Mouse (Mus musculus): Measurements from ENCODE around the gene Gm21988.

The Gm21988 gene

GRCm38 (mm10) chr11:70236717-70237116 lies 2.9 kb downstream of the Gm21988 start:
- no peak for DNase-seq (ENCODE audit: low read depth, low spot score)

- no peak for DNase-seq (ENCODE audit: low read depth, low spot score)
These were observed 4.3 kb downstream of the Gm21988 start for GRCm38 (mm10) chr11:70235254-70235900.

GRCm38 (mm10) chr11:70234497-70234896 lies 5.1 kb downstream of the Gm21988 start:
- no peak for DNase-seq (ENCODE audit: low read depth, low spot score)

- DNase-seq (ENCODE audit: low read depth, low spot score): no peak
These were observed 5.6 kb downstream of the Gm21988 start for GRCm38 (mm10) chr11:70234037-70234436.

GRCm38 (mm10) chr11:70233016-70233415 lies 6.6 kb downstream of the Gm21988 start:
- DNase-seq (ENCODE audit: low read depth, low spot score): no peak

- DNase-seq (ENCODE audit: low read depth, low spot score): no peak
These were observed 7.1 kb downstream of the Gm21988 start for GRCm38 (mm10) chr11:70232546-70232945.

GRCm38 (mm10) chr11:70230239-70230727 lies 9.3 kb downstream of the Gm21988 start:
- peak; percentile 79 for DNase-seq (ENCODE audit: low read depth, low spot score)

GRCm38 (mm10) chr11:70229260-70230010 lies 10.2 kb downstream of the Gm21988 start, which contains the start of gene Bcl6b:
TSS of gene Bcl6b (minus strand) at chr11:70229798.
- DNase-seq (ENCODE audit: low read depth, low spot score): no peak

- DNase-seq (ENCODE audit: low read depth, low spot score): peak; percentile 83
These were observed 10.8 kb downstream of the Gm21988 start for GRCm38 (mm10) chr11:70228828-70229227.

GRCm38 (mm10) chr11:70227661-70228245 lies 11.9 kb downstream of the Gm21988 start:
- no peak for DNase-seq (ENCODE audit: low read depth, low spot score)

- no peak for DNase-seq (ENCODE audit: low read depth, low spot score)
These were observed 12.5 kb downstream of the Gm21988 start for GRCm38 (mm10) chr11:70227126-70227525.

- DNase-seq (ENCODE audit: low read depth, low spot score): no peak
These were observed 13.1 kb downstream of the Gm21988 start for GRCm38 (mm10) chr11:70226602-70226890.

GRCm38 (mm10) chr11:70225798-70226601 lies 13.6 kb downstream of the Gm21988 start:
- no peak for DNase-seq (ENCODE audit: low read depth, low spot score)

- DNase-seq (ENCODE audit: low read depth, low spot score): no peak
These were observed 15.9 kb downstream of the Gm21988 start for GRCm38 (mm10) chr11:70223724-70224123.

- DNase-seq (ENCODE audit: low read depth, low spot score): peak; percentile 68
These were observed 17.8 kb downstream of the Gm21988 start for GRCm38 (mm10) chr11:70221603-70222500.

- DNase-seq (ENCODE audit: low read depth, low spot score): peak; percentile 77
These were observed 18.7 kb downstream of the Gm21988 start, which contains the start of gene Slc16a13 for GRCm38 (mm10) chr11:70220731-70221602. TSS of gene Slc16a13 (minus strand) at chr11:70221064.

GRCm38 (mm10) chr11:70220323-70220722 lies 19.3 kb downstream of the Gm21988 start:
- no peak for DNase-seq (ENCODE audit: low read depth, low spot score)

GRCm38 (mm10) chr11:70219873-70220272 lies 19.8 kb downstream of the Gm21988 start:
- no peak for DNase-seq (ENCODE audit: low read depth, low spot score)

GRCm38 (mm10) chr11:70218741-70219470 lies 20.7 kb downstream of the Gm21988 start:
- no peak for DNase-seq (ENCODE audit: low read depth, low spot score)

Measured in c-Kit-negative CD71-positive TER-119-positive erythroid progenitor cells, embryonic 14.5 days (primary cell).